Mouse (Mus musculus) C2C12 (cell line): Measurements from ENCODE around the gene Btbd11.

Source experiments
- CTCF ChIP-seq: IDR thresholded peaks from one replicate; pipeline ENCODE4 v1.5.1; 2011; ENCODE audit not compliant: control insufficient read depth, insufficient read depth, insufficient read length
- FOSL1 ChIP-seq: IDR thresholded peaks from one replicate; pipeline ENCODE4 v1.8.0; 2011; ENCODE audit warnings: mild to moderate bottlenecking, low read length; ENCODE audit not compliant: poor library complexity, insufficient read depth, severe bottlenecking
- MAX ChIP-seq: IDR thresholded peaks from one replicate; pipeline ENCODE4 v1.6.1; 2011; ENCODE audit warnings: mild to moderate bottlenecking, control low read depth
- MYOG ChIP-seq: IDR thresholded peaks from one replicate; pipeline ENCODE4 v1.6.1; 2011; ENCODE audit not compliant: control insufficient read depth, insufficient read length; ENCODE audit errors: extremely low read depth
- USF1 ChIP-seq: IDR thresholded peaks from one replicate; pipeline ENCODE4 v1.6.1; 2011; ENCODE audit warnings: low read depth, mild to moderate bottlenecking, control low read depth, moderate library complexity

DNA sequence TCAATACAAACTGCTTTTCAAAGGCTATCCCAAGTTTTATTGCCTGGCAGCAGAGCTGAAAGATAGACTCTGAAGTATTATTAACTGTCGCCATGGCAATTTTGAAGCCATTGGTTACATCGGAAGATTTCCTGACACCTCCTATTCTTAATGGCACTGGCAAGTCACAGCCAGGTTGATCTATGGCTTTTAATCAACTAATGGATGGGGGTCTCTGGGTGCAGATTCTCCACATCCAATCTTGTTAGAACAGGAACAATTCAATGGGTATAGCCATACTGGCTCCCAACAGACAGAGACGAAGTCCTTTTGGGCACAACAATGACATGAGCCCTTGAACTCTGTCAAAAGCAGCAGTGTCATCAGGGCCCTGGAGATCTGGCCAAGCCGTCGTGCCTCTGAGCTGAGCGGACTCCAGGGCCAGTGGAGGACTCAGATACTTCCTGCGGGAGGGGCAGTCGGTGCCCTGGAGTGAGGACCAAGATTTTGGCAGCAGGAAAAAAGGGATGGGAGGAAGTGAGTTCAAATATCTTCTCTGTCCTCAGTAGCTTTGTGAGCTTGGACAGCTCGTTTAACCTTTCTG, 114.0 kb downstream of the Btbd11 start:
- TF ChIP-seq CTCF (no peak), MAX (no peak), USF1 (no peak), FOSL1 (no peak), MYOG (no peak)
